Mouse (Mus musculus) mouse trophoblast stem cell (cell line): ENCODE measurements around the gene Ccdc3.

Experiments used
- in situ Hi-C, 2 experiments: fragments of 300-500 bp; cut with MseI, MboI; formaldehyde crosslinking; loops; 2 replicates in 1 of 2; 3 replicates in 1 of 2; pipeline ENCODE4 v1.15.1; 2025

The Ccdc3 gene

GRCm38 (mm10) chr2:5137500-5138286 is at the start of gene Ccdc3:
Gene Ccdc3, plus strand, starts transcription at chr2:5137776.
- in situ Hi-C loops: no loop called here

- in situ Hi-C loops: loop anchor here (25.0 kb wide), 2 partner anchors 322 to 672 kb away; no protein-coding TSS in a partner anchor
Measured at GRCm38 (mm10) chr2:5090385-5090784, 47.2 kb upstream of the Ccdc3 start.

GRCm38 (mm10) chr2:5094876-5095275 is 42.7 kb upstream of the Ccdc3 start:
- in situ Hi-C loops: loop anchor here (25.0 kb wide), 2 partner anchors 317 to 667 kb away; no protein-coding TSS in a partner anchor

- in situ Hi-C loops: loop anchor here (25.0 kb wide), 2 partner anchors 317 to 667 kb away; no protein-coding TSS in a partner anchor
Measured at GRCm38 (mm10) chr2:5095316-5095715, 42.3 kb upstream of the Ccdc3 start.

GRCm38 (mm10) chr2:5097786-5098445 is 39.7 kb upstream of the Ccdc3 start:
- in situ Hi-C loops: loop anchor here (25.0 kb wide), 2 partner anchors 314 to 664 kb away; no protein-coding TSS in a partner anchor

- in situ Hi-C loops: loop anchor here (25.0 kb wide), 2 partner anchors 313 to 663 kb away; no protein-coding TSS in a partner anchor
Measured at GRCm38 (mm10) chr2:5099176-5099575, 38.4 kb upstream of the Ccdc3 start.

- in situ Hi-C loops: no loop called here
Measured at GRCm38 (mm10) chr2:5101743-5102245, 35.8 kb upstream of the Ccdc3 start.

- in situ Hi-C loops: no loop called here
Measured at GRCm38 (mm10) chr2:5102891-5103290, 34.7 kb upstream of the Ccdc3 start.

- in situ Hi-C loops: no loop called here
Measured at GRCm38 (mm10) chr2:5112785-5113291, 24.7 kb upstream of the Ccdc3 start.

- in situ Hi-C loops: no loop called here
Measured at GRCm38 (mm10) chr2:5114386-5114785, 23.2 kb upstream of the Ccdc3 start.

- in situ Hi-C loops: no loop called here
Measured at GRCm38 (mm10) chr2:5116856-5117532, 20.6 kb upstream of the Ccdc3 start.

GRCm38 (mm10) chr2:5125506-5125905 is 12.1 kb upstream of the Ccdc3 start:
- in situ Hi-C loops: no loop called here

GRCm38 (mm10) chr2:5127369-5127768 is 10.2 kb upstream of the Ccdc3 start:
- in situ Hi-C loops: no loop called here

GRCm38 (mm10) chr2:5129099-5129498 is 8.5 kb upstream of the Ccdc3 start:
- in situ Hi-C loops: no loop called here

GRCm38 (mm10) chr2:5132046-5132445 is 5.5 kb upstream of the Ccdc3 start:
- in situ Hi-C loops: no loop called here

- in situ Hi-C loops: no loop called here
Measured at GRCm38 (mm10) chr2:5134959-5135743, 2.4 kb upstream of the Ccdc3 start.

- in situ Hi-C loops: no loop called here
Measured at GRCm38 (mm10) chr2:5139961-5140360, 2.4 kb downstream of the Ccdc3 start.

GRCm38 (mm10) chr2:5144446-5144845 is 6.9 kb downstream of the Ccdc3 start:
- in situ Hi-C loops: no loop called here

GRCm38 (mm10) chr2:5147907-5148306 is 10.3 kb downstream of the Ccdc3 start:
- in situ Hi-C loops: no loop called here

- in situ Hi-C loops: no loop called here
Measured at GRCm38 (mm10) chr2:5154711-5155110, 17.1 kb downstream of the Ccdc3 start.
